Mouse (Mus musculus): ENCODE measurements around the gene Iffo1. TPM values are rescaled to one million over a fixed set of nuclear protein-coding genes. Genes with fewer than 3 reads are reported as not detected.

The Iffo1 gene
- polyA plus RNA-seq (2016; fragmentation: Nextera tagmentation; extraction: Ambion mirVana) = 6.6 and 7.3 TPM in 2 replicates

DNA sequence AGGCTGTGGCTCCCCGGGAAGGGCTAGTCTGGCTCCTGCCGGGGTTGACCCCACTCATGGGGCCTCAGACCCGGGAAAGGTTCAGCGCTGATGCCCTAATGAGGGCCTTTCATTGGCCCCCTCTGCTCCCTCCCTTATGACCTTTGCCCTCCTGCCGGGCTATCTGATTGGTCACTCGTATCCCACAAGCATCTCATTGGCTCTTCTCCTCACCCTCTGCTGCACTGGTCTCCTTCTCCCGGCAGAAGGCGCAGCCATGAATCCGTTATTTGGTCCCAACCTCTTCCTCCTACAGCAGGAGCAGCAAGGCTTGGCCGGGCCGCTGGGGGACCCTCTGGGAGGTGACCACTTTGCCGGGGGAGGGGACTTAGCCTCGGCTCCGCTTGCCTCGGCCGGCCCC is at the start of gene Iffo1:
Gene Iffo1 (plus strand): TSS at position 241 of the 400 bp plus-strand sequence.
- 0% methylated on average over 16 of the region's 16 CpGs for WGBS (ENCODE audit: insufficient replicate concordance)
- peaks cover 59% of the 10 kb centered on the region for H3K4me1 ChIP-seq
- H3K36me3 ChIP-seq = peaks cover 59% of the 10 kb centered on the region
- H3K9me3 ChIP-seq (replicated peaks) = no peaks in the 10 kb centered on the region
- H3K27me3 ChIP-seq (replicated peaks) = no peaks in the 10 kb centered on the region
- H3K9ac ChIP-seq = peak within 1 kb of the TSS; percentile 88
- peak within 1 kb of the TSS; percentile 82 for H3K27ac ChIP-seq
- peak within 1 kb of the TSS; percentile 83 for H3K4me3 ChIP-seq
- peak within 1 kb of the TSS; percentile 94 for H3K4me2 ChIP-seq
- ATAC-seq = peak; percentile 94

DNA sequence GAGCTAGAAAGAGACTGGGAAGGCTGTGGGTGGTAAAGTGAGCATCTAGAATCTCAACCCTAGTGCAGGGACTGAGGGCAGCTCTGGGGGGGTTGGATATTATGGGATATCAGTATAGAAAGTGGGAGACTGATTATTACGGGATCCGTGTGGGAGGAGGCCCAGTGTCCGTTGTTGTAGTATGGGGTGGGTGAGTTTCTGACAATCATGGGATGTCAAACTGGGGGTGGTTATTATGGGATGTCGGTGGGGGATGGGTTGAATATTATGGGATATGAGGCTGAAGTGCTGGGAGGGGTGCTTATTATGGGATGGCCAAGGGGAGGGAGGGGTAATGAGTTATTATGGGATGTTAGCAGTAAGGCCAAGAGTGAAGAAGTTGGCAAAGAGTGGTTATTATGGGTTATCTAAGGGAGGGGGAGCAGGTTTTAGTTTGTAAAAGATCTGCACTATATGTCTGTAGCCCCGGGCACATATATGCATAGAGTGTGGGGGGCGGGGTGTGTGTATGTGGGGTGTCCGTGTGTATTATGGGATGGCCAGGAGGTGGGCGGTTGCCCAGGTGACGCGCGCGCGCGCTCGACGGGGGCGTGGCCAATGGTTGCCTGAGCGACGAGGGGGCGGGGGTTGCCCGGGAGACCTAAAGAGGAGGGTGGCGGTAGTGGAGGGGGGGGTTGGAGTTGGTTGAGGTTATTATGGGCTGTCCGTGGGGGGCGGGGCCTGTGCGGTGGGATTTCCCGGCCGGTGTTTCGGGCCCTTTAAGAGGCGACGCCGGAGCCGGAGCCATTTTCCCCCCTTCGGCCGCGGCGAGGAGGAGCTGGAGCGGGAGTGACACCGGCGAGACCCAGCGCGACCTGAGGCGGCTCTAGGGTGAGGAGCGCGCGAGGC is 49.4 kb upstream of the Iffo1 start, which contains the start of gene Chd4:
Gene Chd4 (plus strand): TSS at position 591 of the 888 bp plus-strand sequence.
- Histone ChIP-seq H3K36me3 (peaks cover 30% of the 10 kb centered on the region), H3K4me3 (peak within 1 kb of the TSS; percentile 98), H3K9me3 (replicated peaks) (no peaks in the 10 kb centered on the region), H3K9ac (peak within 1 kb of the TSS; percentile 96), H3K4me1 (peaks cover 62% of the 10 kb centered on the region), H3K27me3 (replicated peaks) (no peaks in the 10 kb centered on the region), H3K27ac (peak within 1 kb of the TSS; percentile 95), H3K4me2 (peak within 1 kb of the TSS; percentile 99)
- ATAC-seq = peak; percentile 73
- WGBS (ENCODE audit: insufficient replicate concordance) = 5% methylated on average over 39 of the region's 45 CpGs

DNA sequence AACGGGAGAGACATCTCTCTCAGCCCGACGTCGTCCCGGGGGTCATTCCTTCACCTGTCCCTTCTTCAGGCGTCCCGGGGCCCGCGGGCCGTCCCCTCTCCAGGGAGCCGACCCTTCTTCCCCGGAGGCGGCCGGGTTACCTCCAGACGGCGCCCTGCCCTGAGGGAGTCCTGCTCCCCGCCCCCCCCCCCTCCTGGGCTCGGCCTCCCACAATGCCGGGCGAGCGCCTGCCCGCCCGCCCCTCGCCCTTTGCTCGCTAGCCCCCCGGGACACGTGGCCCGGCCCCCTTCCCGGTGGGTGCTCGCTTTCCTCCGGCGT is 48.8 kb upstream of the Iffo1 start:
- Histone ChIP-seq H3K4me1 (peaks cover 56% of the 10 kb centered on the region), H3K36me3 (peaks cover 36% of the 10 kb centered on the region), H3K4me3 (peak overlapping the region; percentile 98), H3K9ac (peak overlapping the region; percentile 96), H3K9me3 (replicated peaks) (no peaks in the 10 kb centered on the region), H3K4me2 (peak overlapping the region; percentile 99), H3K27ac (peak overlapping the region; percentile 95), H3K27me3 (replicated peaks) (no peaks in the 10 kb centered on the region)
- 0% methylated on average over 21 of the region's 32 CpGs for WGBS (ENCODE audit: insufficient replicate concordance)
- peak; percentile 55 for ATAC-seq

DNA sequence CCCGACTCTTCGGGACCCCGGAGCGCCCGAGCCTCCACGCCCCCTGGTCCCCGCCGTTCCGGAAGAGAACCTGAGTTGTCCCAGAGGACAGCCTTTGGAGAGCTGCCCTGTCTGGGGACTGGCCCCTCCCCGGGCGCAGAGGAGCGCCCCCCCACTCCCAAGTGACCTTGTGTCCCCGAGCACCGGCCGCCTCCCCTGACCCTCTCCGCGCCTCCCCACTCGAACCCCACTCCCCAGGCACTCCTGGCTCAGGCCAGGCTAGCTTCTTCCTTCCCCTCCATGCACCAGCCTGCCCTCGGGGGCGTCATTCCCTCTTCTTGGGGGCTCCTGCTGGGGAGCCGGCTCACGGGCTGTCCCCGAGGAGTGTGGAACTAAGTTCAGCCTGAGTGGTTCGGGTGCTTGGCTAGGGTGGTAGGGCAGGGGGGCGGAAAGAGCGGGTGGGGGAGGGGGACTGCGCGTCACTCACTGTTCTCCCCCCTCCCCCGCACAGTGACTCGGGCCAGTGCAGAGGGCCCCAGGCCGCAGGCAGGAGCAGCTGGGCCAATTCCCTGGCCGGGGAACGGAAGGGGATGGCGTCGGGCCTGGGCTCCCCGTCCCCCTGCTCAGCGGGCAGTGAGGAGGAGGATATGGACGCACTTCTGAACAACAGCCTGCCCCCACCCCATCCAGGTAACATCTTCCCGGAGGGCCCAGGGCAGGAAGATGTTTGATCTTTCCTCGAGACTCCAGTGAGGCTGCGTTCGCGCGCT is 48.3 kb upstream of the Iffo1 start:
- ATAC-seq = peak; percentile 45
- no peaks in the 10 kb centered on the region for H3K9me3 ChIP-seq (replicated peaks)
- peak overlapping the region; percentile 99 for H3K4me2 ChIP-seq
- H3K9ac ChIP-seq = peak overlapping the region; percentile 96
- peak overlapping the region; percentile 95 for H3K27ac ChIP-seq
- H3K4me3 ChIP-seq = peak overlapping the region; percentile 98
- H3K36me3 ChIP-seq = peaks cover 42% of the 10 kb centered on the region
- WGBS (ENCODE audit: insufficient replicate concordance) = under 1% methylated on average over 44 of the region's 44 CpGs
- H3K4me1 ChIP-seq = peaks cover 57% of the 10 kb centered on the region
- H3K27me3 ChIP-seq (replicated peaks) = no peaks in the 10 kb centered on the region

DNA sequence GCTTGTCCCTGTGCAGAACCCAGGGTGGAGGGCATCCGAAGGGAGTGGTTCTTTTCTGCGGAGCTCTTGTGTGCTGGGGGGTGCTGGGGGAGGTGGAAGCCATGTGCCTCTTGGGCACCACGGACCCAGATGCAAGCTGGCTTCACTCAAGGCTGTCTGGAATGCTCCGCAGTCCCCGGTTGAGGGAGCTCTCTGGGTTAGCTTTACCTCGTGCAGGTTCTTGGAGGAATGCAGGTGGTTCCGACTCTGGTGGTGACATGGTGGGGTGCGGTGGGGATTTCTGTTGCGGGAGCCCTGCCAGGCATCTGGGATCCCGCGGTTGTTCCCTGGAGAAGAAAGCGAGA is 47.7 kb upstream of the Iffo1 start:
- Histone ChIP-seq H3K4me1 (peaks cover 62% of the 10 kb centered on the region), H3K27ac (peak overlapping the region; percentile 95)

DNA sequence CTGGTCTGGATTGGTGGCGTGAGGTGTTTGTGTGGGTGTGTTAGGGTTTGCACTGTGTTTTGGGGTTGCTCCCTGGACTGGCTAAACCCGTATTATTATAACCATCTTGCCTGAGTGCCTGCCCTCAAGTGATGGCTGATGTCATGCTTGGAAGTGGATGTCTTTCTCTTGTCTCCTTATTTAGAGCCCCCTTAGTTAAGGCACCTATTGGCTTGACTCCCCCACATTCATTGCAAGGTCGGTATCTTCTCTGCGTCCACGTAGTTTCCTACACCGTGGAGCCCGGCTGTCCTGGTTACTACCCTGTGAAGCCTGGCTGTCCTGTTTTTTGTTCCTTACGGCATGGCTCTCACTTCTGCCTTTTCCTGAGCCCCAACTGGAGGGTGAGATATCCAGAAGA is 47.1 kb upstream of the Iffo1 start:
- no peaks in the 10 kb centered on the region for H3K9me3 ChIP-seq (replicated peaks)
- no peaks in the 10 kb centered on the region for H3K27me3 ChIP-seq (replicated peaks)
- H3K4me1 ChIP-seq = peaks cover 68% of the 10 kb centered on the region
- H3K36me3 ChIP-seq = peaks cover 53% of the 10 kb centered on the region
- ATAC-seq = no peak
- H3K27ac ChIP-seq = peak overlapping the region; percentile 95; the same call in 1 of the 2 replicates
- peak overlapping the region; percentile 98 for H3K4me3 ChIP-seq
- peak overlapping the region; percentile 96 for H3K9ac ChIP-seq
- peak overlapping the region; percentile 99 for H3K4me2 ChIP-seq
- 52% methylated on average over 8 of the region's 8 CpGs for WGBS (ENCODE audit: insufficient replicate concordance)

More for the DNA sequence above, 47.7 kb upstream of the Iffo1 start:
- Histone ChIP-seq H3K4me2 (peak overlapping the region; percentile 99), H3K36me3 (peaks cover 47% of the 10 kb centered on the region), H3K27me3 (replicated peaks) (no peaks in the 10 kb centered on the region), H3K4me3 (peak overlapping the region; percentile 98), H3K9me3 (replicated peaks) (no peaks in the 10 kb centered on the region), H3K9ac (peak overlapping the region; percentile 96)
- ATAC-seq = peak; percentile 16
- 2% methylated on average over 12 of the region's 12 CpGs for WGBS (ENCODE audit: insufficient replicate concordance)

DNA sequence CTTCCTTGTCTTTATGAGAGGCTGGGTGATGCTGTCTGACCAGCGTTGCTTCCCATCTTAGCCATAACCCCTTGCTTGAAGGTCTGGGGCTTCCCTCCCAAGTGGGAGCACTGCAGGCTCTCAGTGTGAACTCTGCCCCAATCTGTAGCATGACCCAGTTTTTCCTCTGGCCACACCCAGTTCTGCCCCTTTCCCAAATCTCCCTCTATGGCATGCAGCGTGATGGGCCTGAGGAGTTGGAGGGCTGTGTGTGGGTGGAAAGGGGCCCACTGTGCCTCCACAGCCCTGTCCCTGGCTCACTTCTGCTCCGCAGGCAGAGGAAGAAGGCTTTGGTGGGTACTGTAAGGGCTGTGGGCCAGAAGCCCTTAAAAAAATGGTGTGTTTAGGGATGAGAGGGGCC is 46.5 kb upstream of the Iffo1 start:
- peaks cover 72% of the 10 kb centered on the region for H3K4me1 ChIP-seq
- no peak for ATAC-seq
- H3K27me3 ChIP-seq (replicated peaks) = no peaks in the 10 kb centered on the region
- H3K4me2 ChIP-seq = peak overlapping the region; percentile 99
- WGBS (ENCODE audit: insufficient replicate concordance) = 57% methylated on average over 3 of the region's 3 CpGs
- H3K4me3 ChIP-seq = peak overlapping the region; percentile 98
- H3K36me3 ChIP-seq = peaks cover 58% of the 10 kb centered on the region
- no peaks in the 10 kb centered on the region for H3K9me3 ChIP-seq (replicated peaks)
- no peak overlapping the region; the same call in 1 of the 2 replicates for H3K27ac ChIP-seq
- H3K9ac ChIP-seq = peak overlapping the region; percentile 96

DNA sequence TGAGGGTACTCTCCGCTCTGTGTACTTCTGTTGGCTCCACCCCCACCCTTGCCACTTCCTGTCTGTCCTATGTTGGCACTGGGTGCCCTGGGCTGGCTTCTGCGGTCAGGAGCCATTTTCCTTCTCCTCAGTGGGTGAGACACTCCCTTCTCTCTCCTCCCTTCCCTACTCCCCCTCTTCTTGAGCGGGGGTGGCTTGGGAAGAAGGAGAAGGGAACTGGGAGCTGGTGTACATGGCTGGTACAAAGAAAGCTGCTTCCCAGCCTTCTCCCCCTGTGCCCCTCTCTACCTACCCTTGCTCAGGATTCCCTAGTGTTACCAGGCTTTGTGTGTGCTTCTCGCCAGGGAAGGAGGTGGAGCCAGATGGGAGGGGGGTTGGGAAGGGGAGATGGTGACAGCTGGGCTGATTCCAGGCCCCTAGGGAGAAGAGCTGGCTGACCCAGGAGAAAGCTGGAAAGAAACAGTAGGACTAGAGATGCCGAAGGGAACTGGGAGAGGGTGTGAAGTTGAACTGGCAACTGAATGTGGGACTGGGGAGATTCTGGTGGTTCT is 45.5 kb upstream of the Iffo1 start:
- H3K27me3 ChIP-seq (replicated peaks) = no peaks in the 10 kb centered on the region
- 70% methylated on average over 5 of the region's 5 CpGs for WGBS (ENCODE audit: insufficient replicate concordance)
- H3K9ac ChIP-seq = 0 out of 2 replicates have a peak overlapping the region, but pooled peaks have one; percentile 8
- H3K36me3 ChIP-seq = peaks cover 68% of the 10 kb centered on the region
- H3K4me3 ChIP-seq = no peak overlapping the region
- H3K4me1 ChIP-seq = peaks cover 79% of the 10 kb centered on the region
- H3K27ac ChIP-seq = peak overlapping the region; percentile 53
- H3K9me3 ChIP-seq (replicated peaks) = no peaks in the 10 kb centered on the region
- no peak for ATAC-seq
- H3K4me2 ChIP-seq = peak overlapping the region; percentile 99

DNA sequence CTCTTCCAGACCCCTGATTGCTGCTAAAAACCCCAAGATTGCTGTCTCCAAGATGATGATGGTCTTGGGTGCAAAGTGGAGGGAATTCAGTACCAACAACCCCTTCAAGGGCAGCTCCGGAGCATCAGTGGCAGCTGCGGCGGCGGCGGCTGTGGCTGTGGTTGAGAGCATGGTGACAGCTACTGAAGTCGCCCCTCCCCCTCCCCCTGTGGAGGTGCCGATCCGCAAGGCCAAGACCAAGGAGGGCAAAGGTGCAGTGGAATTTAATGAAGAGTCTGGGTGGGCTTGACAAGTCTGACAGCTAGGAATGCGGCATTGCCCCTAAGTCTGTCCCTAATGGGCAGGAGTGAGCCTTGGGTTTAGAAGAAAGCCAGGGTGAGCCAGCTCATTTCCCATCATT is 43.6 kb upstream of the Iffo1 start:
- no peaks in the 10 kb centered on the region for H3K9me3 ChIP-seq (replicated peaks)
- H3K36me3 ChIP-seq = peaks cover 88% of the 10 kb centered on the region
- no peak overlapping the region for H3K27ac ChIP-seq
- H3K4me1 ChIP-seq = peaks cover 71% of the 10 kb centered on the region
- no peak for ATAC-seq
- 92% methylated on average over 9 of the region's 9 CpGs for WGBS (ENCODE audit: insufficient replicate concordance)
- no peak overlapping the region for H3K4me3 ChIP-seq
- no peaks in the 10 kb centered on the region for H3K27me3 ChIP-seq (replicated peaks)
- H3K9ac ChIP-seq = no peak overlapping the region
- no peak overlapping the region for H3K4me2 ChIP-seq

DNA sequence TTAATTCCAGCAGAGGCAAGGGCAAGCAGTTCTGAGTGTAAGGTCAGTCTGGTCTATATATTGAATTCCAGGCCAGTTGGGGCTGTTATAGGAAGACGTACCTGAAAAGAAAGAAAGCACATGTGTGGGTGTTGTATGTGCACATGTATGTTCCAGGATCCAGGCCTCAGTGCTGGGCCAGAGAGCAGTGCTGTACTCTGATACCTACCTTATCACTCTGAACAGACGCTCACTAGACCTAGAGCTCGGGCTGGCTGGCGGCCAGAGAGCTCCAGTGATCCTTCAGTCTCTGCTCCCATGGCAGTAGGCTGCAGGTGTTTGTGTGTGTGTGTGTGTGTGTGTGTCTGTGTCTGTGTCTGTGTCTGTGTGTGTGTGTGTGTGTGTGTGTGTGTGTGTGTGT is 40.8 kb upstream of the Iffo1 start:
- ATAC-seq = peak; percentile 100
- peak overlapping the region; percentile 52; the same call in 1 of the 2 replicates for H3K9ac ChIP-seq
- H3K27ac ChIP-seq = peak overlapping the region; percentile 87
- no peaks in the 10 kb centered on the region for H3K9me3 ChIP-seq (replicated peaks)
- H3K4me2 ChIP-seq = peak overlapping the region; percentile 51
- 32% methylated on average over 4 of the region's 4 CpGs for WGBS (ENCODE audit: insufficient replicate concordance)
- H3K4me1 ChIP-seq = peaks cover 47% of the 10 kb centered on the region
- no peak overlapping the region for H3K4me3 ChIP-seq
- peaks cover 99% of the 10 kb centered on the region for H3K36me3 ChIP-seq
- H3K27me3 ChIP-seq (replicated peaks) = no peaks in the 10 kb centered on the region

DNA sequence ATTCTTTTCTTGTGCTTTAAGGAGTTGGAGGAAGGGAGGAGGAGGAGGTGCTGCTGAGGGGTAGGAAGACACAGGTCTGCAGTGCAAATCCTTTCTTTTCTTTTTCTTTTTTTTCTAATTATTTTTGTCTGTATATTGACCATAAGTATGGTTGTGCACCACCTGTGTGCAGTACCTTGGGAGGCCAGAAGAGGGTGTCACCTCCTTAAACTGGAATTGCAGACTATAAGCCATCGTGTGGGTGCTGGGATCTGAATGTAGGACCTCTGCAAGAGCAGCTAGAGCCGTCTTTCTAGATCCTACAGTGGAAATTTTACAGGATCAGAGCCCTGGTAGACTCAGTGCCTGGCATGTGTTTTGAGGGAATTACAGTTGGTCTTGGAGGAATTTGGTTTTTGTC is 37.3 kb upstream of the Iffo1 start:
- WGBS (ENCODE audit: insufficient replicate concordance) = 86% methylated on average over 2 of the region's 2 CpGs
- no peak for ATAC-seq
- Histone ChIP-seq H3K4me2 (no peak overlapping the region), H3K4me1 (peaks cover 24% of the 10 kb centered on the region), H3K4me3 (no peak overlapping the region), H3K27me3 (replicated peaks) (no peaks in the 10 kb centered on the region), H3K36me3 (peaks cover 99% of the 10 kb centered on the region), H3K27ac (no peak overlapping the region), H3K9me3 (replicated peaks) (no peaks in the 10 kb centered on the region), H3K9ac (no peak overlapping the region)

DNA sequence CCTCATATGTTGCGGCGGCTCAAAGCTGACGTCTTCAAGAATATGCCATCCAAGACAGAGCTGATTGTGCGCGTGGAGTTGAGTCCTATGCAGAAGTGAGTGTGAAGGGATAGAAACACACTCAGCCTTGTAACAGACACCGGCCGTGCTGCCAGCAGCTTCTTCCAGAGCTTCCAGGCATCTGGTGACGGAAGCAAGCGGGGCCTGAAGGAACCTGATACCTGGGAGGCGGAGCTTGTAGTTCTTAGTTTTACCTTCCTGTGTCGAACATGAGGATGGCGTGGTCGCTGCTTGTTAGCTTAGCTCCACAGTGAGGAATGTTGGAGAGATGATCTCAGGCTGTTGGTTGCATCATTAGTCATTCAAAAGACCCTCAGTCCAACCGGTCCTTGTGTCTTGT is 35.7 kb upstream of the Iffo1 start:
- Histone ChIP-seq H3K9ac (no peak overlapping the region), H3K36me3 (peaks cover 100% of the 10 kb centered on the region), H3K4me2 (no peak overlapping the region), H3K27me3 (replicated peaks) (no peaks in the 10 kb centered on the region), H3K4me1 (peaks cover 9% of the 10 kb centered on the region), H3K27ac (no peak overlapping the region), H3K4me3 (no peak overlapping the region), H3K9me3 (replicated peaks) (no peaks in the 10 kb centered on the region)
- WGBS (ENCODE audit: insufficient replicate concordance) = 90% methylated on average over 14 of the region's 14 CpGs
- no peak for ATAC-seq

Measured in liver, embryonic 12.5 days (tissue).